Mouse (Mus musculus) bone marrow, adult 2 months (tissue): ENCODE measurements around the gene Slc6a20b.

Experiments used
- CTCF ChIP-seq: fragments of 200-500 bp; IDR thresholded peaks from 2 replicates; pipeline ENCODE4 v1.5.1; 2011; ENCODE audit warnings: low read length, control low read depth; ENCODE audit not compliant: control insufficient read depth, insufficient read depth
- POLR2A ChIP-seq: fragments of 200-500 bp; IDR thresholded peaks from 2 replicates; pipeline ENCODE4 v1.6.1; 2011; ENCODE audit warnings: low read depth, mild to moderate bottlenecking, control low read depth, low read length, borderline replicate concordance; ENCODE audit not compliant: control insufficient read depth

- TF ChIP-seq CTCF = no peak
- no peak for TF ChIP-seq POLR2A
Observed at GRCm38 (mm10) chr9:123632993-123633392, 628 bp upstream of the Slc6a20b start.
